Mouse (Mus musculus) liver, adult 2 months (tissue): ENCODE measurements around the gene Lrrc8b. TPM values are rescaled to one million over a fixed set of nuclear protein-coding genes. Genes with fewer than 3 reads are reported as not detected.

Source experiments
- DNase-seq: peaks from one replicate; pipeline ENCODE4 v3.0.0-alpha.2; 2011; ENCODE audit warnings: low read depth, low spot score; ENCODE audit errors: extremely low read depth
- H3K27ac ChIP-seq: fragments of 200-500 bp; replicated peaks from 2 replicates; pipeline ENCODE4 v1.5.1; 2012; ENCODE audit warnings: low read depth, mild to moderate bottlenecking, control low read depth, inconsistent platforms, low read length; ENCODE audit not compliant: insufficient read depth
- H3K27me3 ChIP-seq: fragments of 200-500 bp; 2 replicates; pipeline ENCODE4 v1.6.1; 2012; ENCODE audit warnings: mild to moderate bottlenecking, moderate library complexity, low read length, inconsistent platforms; ENCODE audit not compliant: control insufficient read depth, insufficient read depth
- H3K36me3 ChIP-seq: fragments of 200-500 bp; 2 replicates; pipeline ENCODE4 v1.6.1; 2012; ENCODE audit warnings: low read length, inconsistent platforms; ENCODE audit not compliant: control insufficient read depth, insufficient read depth
- H3K4me1 ChIP-seq: fragments of 200-500 bp; 2 replicates; pipeline ENCODE4 v1.6.1; 2011; ENCODE audit warnings: low read length; ENCODE audit not compliant: control insufficient read depth, insufficient read depth
- H3K4me3 ChIP-seq: fragments of 200-500 bp; 2 replicates; pipeline ENCODE4 v1.5.1; 2011; ENCODE audit warnings: low read depth, mild to moderate bottlenecking, control low read depth, low read length, moderate library complexity; ENCODE audit not compliant: insufficient read depth
- H3K79me2 ChIP-seq: fragments of 200-500 bp; 2 replicates; pipeline ENCODE4 v1.6.1; 2012; ENCODE audit warnings: inconsistent platforms, mild to moderate bottlenecking, low read length, moderate library complexity; ENCODE audit not compliant: control insufficient read depth, insufficient read depth
- H3K9ac ChIP-seq: fragments of 200-500 bp; 2 replicates; pipeline ENCODE4 v1.6.1; 2012; ENCODE audit warnings: low read depth, mild to moderate bottlenecking, control low read depth, inconsistent platforms, low read length
- CTCF ChIP-seq: fragments of 200-500 bp; IDR thresholded peaks from 2 replicates; pipeline ENCODE4 v1.5.1; 2011; ENCODE audit warnings: low read depth, low read length, control low read depth
- POLR2A ChIP-seq: fragments of 200-500 bp; IDR thresholded peaks from 2 replicates; pipeline ENCODE4 v1.6.1; 2011; ENCODE audit warnings: low read length, control low read depth; ENCODE audit not compliant: insufficient read depth; ENCODE audit errors: extremely low read depth
- WGBS: fragments of 180-500 bp; shearing (Covaris S2); methylation state at CpG from one replicate; pipeline ENCODE4 v1.1.7; 2018; 5-methylcytosine and 5-hydroxymethylcytosine counted together
- polyA plus RNA-seq: library from polyadenylated mRNA; depleted of rRNA; stranded (reverse); fragments of >200 nt; gene quantifications from 2 replicates; pipeline ENCODE4 v1.2.3, GENCODE M21; 2012
- total RNA-seq: library from RNA; depleted of rRNA; stranded (reverse); fragments of >200 nt; gene quantifications from 2 replicates; pipeline ENCODE4 v1.2.3, GENCODE M21; 2014

Gene Lrrc8b
- total and polyA plus RNA-seq, 2 experiments: 0.42 to 0.65 TPM

GRCm38 (mm10) chr5:105479673-105480072 lies 64.1 kb downstream of the Lrrc8b start:
- Histone ChIP-seq H3K79me2 (no peaks in the 10 kb centered on the region), H3K4me3 (no peak overlapping the region), H3K27ac (no peak overlapping the region), H3K36me3 (no peaks in the 10 kb centered on the region), H3K27me3 (no peaks in the 10 kb centered on the region), H3K4me1 (no peaks in the 10 kb centered on the region), H3K9ac (no peak overlapping the region)
- no peak for DNase-seq
- no peak for TF ChIP-seq CTCF
- no peak for TF ChIP-seq POLR2A
- 94% methylated on average over 13 of the region's 13 CpGs for WGBS

- H3K27ac ChIP-seq: no peak overlapping the region
- H3K79me2 ChIP-seq: no peaks in the 10 kb centered on the region
- no peak for DNase-seq
- no peaks in the 10 kb centered on the region for H3K4me1 ChIP-seq
- no peak overlapping the region for H3K4me3 ChIP-seq
- H3K9ac ChIP-seq: no peak overlapping the region
- no peaks in the 10 kb centered on the region for H3K36me3 ChIP-seq
- H3K27me3 ChIP-seq: no peaks in the 10 kb centered on the region
- 96% methylated on average over 17 of the region's 17 CpGs for WGBS
- TF ChIP-seq CTCF: no peak
- TF ChIP-seq POLR2A: no peak
These were observed 65.0 kb downstream of the Lrrc8b start for GRCm38 (mm10) chr5:105480561-105480960.

- WGBS: 69% methylated on average over 2 of the region's 2 CpGs
- no peak overlapping the region for H3K9ac ChIP-seq
- no peak for TF ChIP-seq CTCF
- H3K27ac ChIP-seq: no peak overlapping the region
- no peak overlapping the region for H3K4me3 ChIP-seq
- H3K27me3 ChIP-seq: no peaks in the 10 kb centered on the region
- no peaks in the 10 kb centered on the region for H3K79me2 ChIP-seq
- H3K4me1 ChIP-seq: no peaks in the 10 kb centered on the region
- no peaks in the 10 kb centered on the region for H3K36me3 ChIP-seq
- DNase-seq: no peak
These were observed 68.1 kb downstream of the Lrrc8b start for GRCm38 (mm10) chr5:105483632-105484031.

- Histone ChIP-seq H3K27ac (no peak overlapping the region), H3K4me1 (no peaks in the 10 kb centered on the region), H3K79me2 (no peaks in the 10 kb centered on the region), H3K36me3 (no peaks in the 10 kb centered on the region), H3K9ac (no peak overlapping the region), H3K27me3 (no peaks in the 10 kb centered on the region), H3K4me3 (no peak overlapping the region)
- 94% methylated on average over 6 of the region's 6 CpGs for WGBS
- DNase-seq: no peak
- TF ChIP-seq CTCF (no peak), POLR2A (no peak)
These were observed 68.7 kb downstream of the Lrrc8b start for GRCm38 (mm10) chr5:105484247-105484646.

- Histone ChIP-seq H3K27me3 (no peaks in the 10 kb centered on the region), H3K9ac (no peak overlapping the region), H3K27ac (no peak overlapping the region), H3K79me2 (no peaks in the 10 kb centered on the region), H3K4me3 (no peak overlapping the region), H3K4me1 (no peaks in the 10 kb centered on the region), H3K36me3 (no peaks in the 10 kb centered on the region)
- WGBS: 95% methylated on average over 14 of the region's 14 CpGs
- TF ChIP-seq CTCF (no peak), POLR2A (no peak)
- DNase-seq: no peak
These were observed 69.3 kb downstream of the Lrrc8b start for GRCm38 (mm10) chr5:105484891-105485290.

- 96% methylated on average over 5 of the region's 5 CpGs for WGBS
- no peaks in the 10 kb centered on the region for H3K79me2 ChIP-seq
These were observed 74.6 kb downstream of the Lrrc8b start for GRCm38 (mm10) chr5:105490211-105490610.

More at GRCm38 (mm10) chr5:105490211-105490610, 74.6 kb downstream of the Lrrc8b start:
- DNase-seq: no peak
- H3K4me3 ChIP-seq: no peak overlapping the region
- no peaks in the 10 kb centered on the region for H3K36me3 ChIP-seq
- no peak for TF ChIP-seq CTCF
- no peak for TF ChIP-seq POLR2A
- no peaks in the 10 kb centered on the region for H3K4me1 ChIP-seq
- no peaks in the 10 kb centered on the region for H3K27me3 ChIP-seq
- no peak overlapping the region for H3K9ac ChIP-seq
- H3K27ac ChIP-seq: no peak overlapping the region
